ENCODE assay signal across 26 mouse cellular contexts in genomic region chr4:126491977-126492376, GRCm38 (mm10). TPM values are rescaled to one million over a fixed set of nuclear protein-coding genes. Genes with fewer than 3 reads are reported as not detected.
"Had no signal": no experiment of that assay in that cellular context is flagged by ENCODE, and none has a peak within 500 bp of the region (broad histone marks: within the 10 kb centered on the region; RNA-seq: fewer than 3 reads in every experiment).

No protein-coding gene starts in this region.

- ATAC-seq: forebrain, embryonic 13.5 days; forebrain, embryonic 14.5 days; forebrain, embryonic 15.5 days; forebrain, embryonic 16.5 days; forebrain, postnatal 0 days had no signal

- DNase-seq: cerebellum, adult 9-11 months; cerebellum, postnatal 10 days; cerebellum, postnatal 14 days; cerebellum, postnatal 25 days; cerebellum, postnatal 36 days; embryo, embryonic 11 days; forebrain, postnatal 0 days; gastrocnemius, adult 2 months; gastrocnemius, postnatal 10 days; gastrocnemius, postnatal 14 days; gastrocnemius, postnatal 25 days; heart, adult 18-20 months; heart, adult 2 months had no signal

- H3K27me3 ChIP-seq: embryonic facial prominence, embryonic 12.5 days; embryonic facial prominence, embryonic 13.5 days; embryonic facial prominence, embryonic 15.5 days; forebrain, embryonic 12.5 days; forebrain, embryonic 13.5 days; forebrain, embryonic 15.5 days; heart, embryonic 12.5 days had no signal

- H3K36me3 ChIP-seq: embryonic facial prominence, embryonic 10.5 days; embryonic facial prominence, embryonic 12.5 days; forebrain, embryonic 10.5 days; heart, embryonic 10.5 days had no signal

- H3K4me2 ChIP-seq: embryonic facial prominence, embryonic 12.5 days; embryonic facial prominence, embryonic 13.5 days; embryonic facial prominence, embryonic 15.5 days; forebrain, embryonic 12.5 days; forebrain, embryonic 13.5 days; forebrain, embryonic 15.5 days; heart, embryonic 12.5 days had no signal

- H3K4me3 ChIP-seq: embryonic facial prominence, embryonic 10.5 days; embryonic facial prominence, embryonic 12.5 days; embryonic facial prominence, embryonic 13.5 days; embryonic facial prominence, embryonic 15.5 days; erythroblast, embryonic 14.5 days; forebrain, embryonic 10.5 days; forebrain, embryonic 12.5 days; forebrain, embryonic 13.5 days; forebrain, embryonic 15.5 days; gastrocnemius, adult 2 months; heart, adult 2 months; heart, embryonic 10.5 days; heart, embryonic 12.5 days had no signal

- H3K9ac ChIP-seq: embryonic facial prominence, embryonic 12.5 days; embryonic facial prominence, embryonic 13.5 days; embryonic facial prominence, embryonic 15.5 days; forebrain, embryonic 12.5 days; forebrain, embryonic 13.5 days; forebrain, embryonic 15.5 days; forebrain, postnatal 0 days; heart, embryonic 12.5 days had no signal

- H3K4me1 ChIP-seq: embryonic facial prominence, embryonic 12.5 days; embryonic facial prominence, embryonic 13.5 days; forebrain, embryonic 10.5 days; forebrain, embryonic 12.5 days; forebrain, embryonic 13.5 days; forebrain, embryonic 15.5 days; heart, embryonic 10.5 days; heart, embryonic 12.5 days had no signal

- H3K27ac ChIP-seq: embryonic facial prominence, embryonic 10.5 days; embryonic facial prominence, embryonic 12.5 days; embryonic facial prominence, embryonic 13.5 days; embryonic facial prominence, embryonic 15.5 days; forebrain, embryonic 10.5 days; forebrain, embryonic 12.5 days; forebrain, embryonic 13.5 days; forebrain, embryonic 15.5 days; gastrocnemius, adult 2 months; heart, adult 2 months; heart, embryonic 10.5 days had no signal

- H3K9me3 ChIP-seq: embryonic facial prominence, embryonic 10.5 days; embryonic facial prominence, embryonic 12.5 days; embryonic facial prominence, embryonic 13.5 days; embryonic facial prominence, embryonic 15.5 days; forebrain, embryonic 10.5 days; forebrain, embryonic 12.5 days; forebrain, embryonic 13.5 days; forebrain, embryonic 15.5 days; heart, embryonic 10.5 days; heart, embryonic 12.5 days had no signal

RNA-seq across cellular contexts. Expression of gene Ago4, which starts 41.3 kb away (rescaled TPM):
- polyA plus RNA-seq: erythroblast, embryonic 14.5 days had no signal
